Mouse (Mus musculus) frontal cortex, postnatal 25 days (tissue): ENCODE measurements at regions not wholly inside any gene's neighbourhood (a gene's known extent, or its start where the extent isn't known, plus 50 kb on each side); places are given as distances from the start of the nearest gene placed in this dataset.

Experiments used
- DNase-seq, 2 experiments: peaks; one replicate each; pipeline ENCODE4 v3.0.0; 2022; ENCODE audit warnings: low spot score in 2 of 2

- DNase-seq: no peak
Observed at GRCm38 (mm10) chr4:12263746-12264145, 91.9 kb upstream of the Fam92a start.

- DNase-seq: no peak
Observed at GRCm38 (mm10) chr4:12263197-12263596, 91.4 kb upstream of the Fam92a start.

- DNase-seq: no peak
Observed at GRCm38 (mm10) chr4:12247994-12248393, 76.2 kb upstream of the Fam92a start.

- no peak for DNase-seq
Observed at GRCm38 (mm10) chr4:12246595-12246994, 74.8 kb upstream of the Fam92a start.

GRCm38 (mm10) chr4:12240941-12241571, 69.2 kb upstream of the Fam92a start:
- DNase-seq: peak; percentile 24 to 50

GRCm38 (mm10) chr4:12230731-12231130, 58.9 kb upstream of the Fam92a start:
- DNase-seq: no peak
